Mouse (Mus musculus): ENCODE measurements around the gene Axdnd1. TPM values are rescaled to one million over a fixed set of nuclear protein-coding genes. Genes with fewer than 3 reads are reported as not detected.

Axdnd1 gene
- total RNA-seq (2012; rRNA removed), result 0.49 and 0.69 TPM in 2 replicates

- H3K9me3 ChIP-seq (ENCODE audit: control insufficient read depth, insufficient read depth, low read depth, low read length), result no peaks in the 10 kb centered on the region
- H3K9ac ChIP-seq (ENCODE audit: insufficient read depth, low read depth, low read length, poor library complexity, severe bottlenecking), result peak within 1 kb of the TSS; percentile 68; the same call in 1 of the 2 replicates
- DNase-seq (ENCODE audit: low read depth, low spot score), result peak; percentile 71
- peak within 1 kb of the TSS; percentile 75 to 79 for H3K4me3 ChIP-seq (ENCODE audit: insufficient read depth in 1 of 2, low read depth in 1 of 2, low read length in 2 of 2, poor library complexity in 1 of 2, severe bottlenecking in 1 of 2)
- TF ChIP-seq HCFC1 (IDR thresholded peaks at IDR 0.05; ENCODE audit: borderline replicate concordance, insufficient read depth, low read length), result no peak
- no peak for TF ChIP-seq CHD2 (IDR thresholded peaks at IDR 0.05; ENCODE audit: low read depth, low read length)
- no peak for TF ChIP-seq ZC3H11A (IDR thresholded peaks at IDR 0.05; ENCODE audit: borderline replicate concordance, low read depth, low read length)
- TF ChIP-seq MAFK (IDR thresholded peaks at IDR 0.05; ENCODE audit: insufficient read depth, low read depth, low read length), result no peak
- no peak for TF ChIP-seq ZNF384 (IDR thresholded peaks at IDR 0.05; ENCODE audit: low read depth, low read length)
- 0 out of 4 replicates have a peak, but pooled peaks cover 0 to 2% of the 10 kb centered on the region in 2 experiments for H3K4me1 ChIP-seq (ENCODE audit: control insufficient read depth in 2 of 2, insufficient read depth in 2 of 2, low read length in 2 of 2, poor library complexity in 1 of 2)
- H3K27ac ChIP-seq (ENCODE audit: insufficient read depth, low read depth, low read length, poor library complexity, severe bottlenecking), result no peak within 1 kb of the TSS; the same call in 1 of the 2 replicates
- in situ Hi-C loops (cut with MboI; ENCODE audit: low sequenced_read_pairs in 2 of 2, unreplicated experiment in 2 of 2), result no loop called here
- H3K36me3 ChIP-seq (ENCODE audit: control insufficient read depth, insufficient read depth, low read length, poor library complexity, severe bottlenecking), result no peaks in the 10 kb centered on the region
Measured at GRCm38 (mm10) chr1:156420671-156421297, at the start of gene Axdnd1. Gene Axdnd1 (minus strand): TSS chr1:156421159.

DNA sequence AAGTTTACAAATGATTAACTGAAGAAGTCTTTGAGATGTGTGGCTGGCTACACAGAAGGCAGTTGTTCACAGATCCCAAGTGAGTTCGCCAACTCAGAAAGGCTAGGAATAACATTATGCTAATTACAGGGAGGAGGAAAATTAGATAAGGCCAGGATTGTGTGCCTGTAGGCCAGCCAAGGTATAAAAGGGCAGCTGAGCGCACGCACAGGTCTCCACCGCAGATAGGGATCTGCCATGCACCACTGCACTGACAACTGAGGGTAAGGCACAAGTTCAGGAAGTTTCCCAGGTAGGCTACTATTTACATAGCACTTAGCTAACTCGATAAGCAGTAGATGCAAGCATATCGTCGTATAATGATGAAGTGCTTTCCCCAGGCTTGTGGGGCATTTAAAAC lies 49.6 kb upstream of the Axdnd1 start:
- H3K9me3 ChIP-seq (ENCODE audit: control insufficient read depth, insufficient read depth, low read depth, low read length), result no peaks in the 10 kb centered on the region
- in situ Hi-C loops (cut with MboI; ENCODE audit: low sequenced_read_pairs in 2 of 2, unreplicated experiment in 2 of 2), result no loop called here
- no peaks in the 10 kb centered on the region; the same call in 1 of the 2 replicates for H3K36me3 ChIP-seq (ENCODE audit: control insufficient read depth, insufficient read depth, low read length, poor library complexity, severe bottlenecking)
- no peak for DNase-seq (ENCODE audit: low read depth, low spot score)
- H3K9ac ChIP-seq (ENCODE audit: insufficient read depth, low read depth, low read length, poor library complexity, severe bottlenecking), result no peak overlapping the region
- TF ChIP-seq ZC3H11A (IDR thresholded peaks at IDR 0.05; ENCODE audit: borderline replicate concordance, low read depth, low read length), result no peak
- no peak for TF ChIP-seq MAFK (IDR thresholded peaks at IDR 0.05; ENCODE audit: insufficient read depth, low read depth, low read length)
- no peak for TF ChIP-seq CHD2 (IDR thresholded peaks at IDR 0.05; ENCODE audit: low read depth, low read length)
- TF ChIP-seq HCFC1 (IDR thresholded peaks at IDR 0.05; ENCODE audit: borderline replicate concordance, insufficient read depth, low read length), result no peak
- TF ChIP-seq ZNF384 (IDR thresholded peaks at IDR 0.05; ENCODE audit: low read depth, low read length), result no peak
- no peak overlapping the region for H3K4me3 ChIP-seq (ENCODE audit: insufficient read depth in 1 of 2, low read depth in 1 of 2, low read length in 2 of 2, poor library complexity in 1 of 2, severe bottlenecking in 1 of 2)
- H3K4me1 ChIP-seq (ENCODE audit: control insufficient read depth in 2 of 2, insufficient read depth in 2 of 2, low read length in 2 of 2, poor library complexity in 1 of 2), result peaks cover 0 to 1% of the 10 kb centered on the region in 2 experiments; a peak in 1 of 4 replicates
- H3K27ac ChIP-seq (ENCODE audit: insufficient read depth, low read depth, low read length, poor library complexity, severe bottlenecking), result no peak overlapping the region

DNA sequence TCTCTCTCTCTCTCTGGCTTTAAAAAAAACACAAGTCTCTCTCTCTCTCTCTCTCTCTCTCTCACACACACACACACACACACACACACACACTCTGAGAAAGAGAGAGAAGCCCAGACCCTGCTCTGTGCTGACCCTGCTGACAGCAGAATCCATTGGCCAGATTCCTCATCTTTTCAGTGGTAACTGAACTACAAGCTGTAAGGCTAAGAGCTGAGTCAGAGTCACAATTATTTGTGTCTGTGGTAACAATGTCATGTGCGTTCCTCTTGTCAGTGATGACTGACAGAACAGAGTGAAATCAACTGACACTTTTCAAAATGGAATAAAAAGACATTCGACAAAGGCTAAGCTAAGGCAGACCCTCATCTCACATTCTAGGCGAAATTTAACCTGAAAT lies 47.6 kb upstream of the Axdnd1 start:
- H3K4me1 ChIP-seq (ENCODE audit: control insufficient read depth in 2 of 2, insufficient read depth in 2 of 2, low read length in 2 of 2, poor library complexity in 1 of 2), result no peaks in the 10 kb centered on the region
- H3K9me3 ChIP-seq (ENCODE audit: control insufficient read depth, insufficient read depth, low read depth, low read length), result no peaks in the 10 kb centered on the region
- in situ Hi-C loops (cut with MboI; ENCODE audit: low sequenced_read_pairs in 2 of 2, unreplicated experiment in 2 of 2), result no loop called here
- H3K4me3 ChIP-seq (ENCODE audit: insufficient read depth in 1 of 2, low read depth in 1 of 2, low read length in 2 of 2, poor library complexity in 1 of 2, severe bottlenecking in 1 of 2), result no peak overlapping the region
- no peak for TF ChIP-seq ZNF384 (IDR thresholded peaks at IDR 0.05; ENCODE audit: low read depth, low read length)
- no peak for TF ChIP-seq MAFK (IDR thresholded peaks at IDR 0.05; ENCODE audit: insufficient read depth, low read depth, low read length)
- no peak for TF ChIP-seq CHD2 (IDR thresholded peaks at IDR 0.05; ENCODE audit: low read depth, low read length)
- no peak for TF ChIP-seq ZC3H11A (IDR thresholded peaks at IDR 0.05; ENCODE audit: borderline replicate concordance, low read depth, low read length)
- no peak for TF ChIP-seq HCFC1 (IDR thresholded peaks at IDR 0.05; ENCODE audit: borderline replicate concordance, insufficient read depth, low read length)
- DNase-seq (ENCODE audit: low read depth, low spot score), result no peak
- H3K27ac ChIP-seq (ENCODE audit: insufficient read depth, low read depth, low read length, poor library complexity, severe bottlenecking), result no peak overlapping the region
- no peak overlapping the region for H3K9ac ChIP-seq (ENCODE audit: insufficient read depth, low read depth, low read length, poor library complexity, severe bottlenecking)
- no peaks in the 10 kb centered on the region; the same call in 1 of the 2 replicates for H3K36me3 ChIP-seq (ENCODE audit: control insufficient read depth, insufficient read depth, low read length, poor library complexity, severe bottlenecking)

- no peaks in the 10 kb centered on the region; the same call in 1 of the 2 replicates for H3K36me3 ChIP-seq (ENCODE audit: control insufficient read depth, insufficient read depth, low read length, poor library complexity, severe bottlenecking)
Measured at GRCm38 (mm10) chr1:156467655-156468255, 46.8 kb upstream of the Axdnd1 start.

More at GRCm38 (mm10) chr1:156467655-156468255, 46.8 kb upstream of the Axdnd1 start:
- Histone ChIP-seq H3K9me3 (ENCODE audit: control insufficient read depth, insufficient read depth, low read depth, low read length) (no peaks in the 10 kb centered on the region), H3K4me3 (ENCODE audit: insufficient read depth in 1 of 2, low read depth in 1 of 2, low read length in 2 of 2, poor library complexity in 1 of 2, severe bottlenecking in 1 of 2) (no peak overlapping the region), H3K9ac (ENCODE audit: insufficient read depth, low read depth, low read length, poor library complexity, severe bottlenecking) (no peak overlapping the region), H3K4me1 (ENCODE audit: control insufficient read depth in 2 of 2, insufficient read depth in 2 of 2, low read length in 2 of 2, poor library complexity in 1 of 2) (no peaks in the 10 kb centered on the region), H3K27ac (ENCODE audit: insufficient read depth, low read depth, low read length, poor library complexity, severe bottlenecking) (no peak overlapping the region)
- TF ChIP-seq HCFC1 (IDR thresholded peaks at IDR 0.05; ENCODE audit: borderline replicate concordance, insufficient read depth, low read length) (no peak), CHD2 (IDR thresholded peaks at IDR 0.05; ENCODE audit: low read depth, low read length) (no peak)
- in situ Hi-C loops (cut with MboI; ENCODE audit: low sequenced_read_pairs in 2 of 2, unreplicated experiment in 2 of 2), result no loop called here
- DNase-seq (ENCODE audit: low read depth, low spot score), result no peak
